Mouse (Mus musculus) ES-Bruce4 (cell line): ENCODE data around the gene Zfp979.

Experiments
- CTCF ChIP-seq: IDR thresholded peaks from one replicate; pipeline ENCODE4 v1.8.1; 2011; ENCODE audit warnings: low read depth, low read length
- EP300 ChIP-seq: IDR thresholded peaks from 2 replicates; pipeline ENCODE4 v1.6.1; 2011; ENCODE audit warnings: low read depth, low read length; ENCODE audit not compliant: insufficient read depth

DNA sequence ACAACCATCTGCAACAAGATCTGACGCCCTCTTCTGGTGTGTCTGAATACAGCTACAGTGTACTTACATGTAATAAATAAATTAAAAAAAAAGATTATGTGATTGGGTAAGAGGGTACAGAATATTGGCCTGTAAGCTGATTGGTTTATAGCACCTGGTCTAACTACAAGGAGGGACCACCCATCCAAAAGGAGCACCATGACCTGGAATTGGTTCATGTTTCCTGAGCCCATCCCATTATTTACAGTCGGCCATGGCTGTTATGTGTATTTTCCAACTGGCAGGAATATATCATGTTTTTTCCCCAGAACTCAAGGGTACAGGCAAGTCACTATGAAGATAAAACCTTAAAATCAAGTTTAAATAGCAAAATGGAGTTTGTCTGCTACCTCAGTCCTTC, 43.5 kb downstream of the Zfp979 start:
- TF ChIP-seq CTCF (no peak), EP300 (no peak)
